Mouse (Mus musculus) neural tube, embryonic 12.5 days (tissue): ENCODE results near the gene Cpsf4. TPM values are rescaled to one million over a fixed set of nuclear protein-coding genes. Genes with fewer than 3 reads are reported as not detected.
A peak's percentile ranks its signal among the peaks of the same experiment; 100 is the strongest.

Experiments used
- ATAC-seq: fragments of 200-750 bp; cut with Nextera tagmentation; 2 replicates; pipeline ENCODE4 v1.8.0; 2017; ENCODE audit warnings: low read depth, mild to moderate bottlenecking, moderate TSS enrichment, moderate library complexity; ENCODE audit not compliant: low FRiP score
- H3K27ac ChIP-seq: fragments of 300-500 bp; sonication (generic); 2 replicates; pipeline ENCODE4 v1.5.1; 2016
- H3K27me3 ChIP-seq: fragments of 300-500 bp; sonication (generic); replicated peaks from 2 replicates; pipeline ENCODE4 v1.6.1; 2016; ENCODE audit warnings: mild to moderate bottlenecking
- H3K36me3 ChIP-seq: fragments of 300-500 bp; sonication (generic); 2 replicates; pipeline ENCODE4 v1.6.1; 2016; ENCODE audit warnings: mild to moderate bottlenecking
- H3K4me1 ChIP-seq: fragments of 300-500 bp; sonication (generic); 2 replicates; pipeline ENCODE4 v1.6.1; 2016
- H3K4me2 ChIP-seq: fragments of 300-500 bp; sonication (generic); replicated peaks from 2 replicates; pipeline ENCODE4 v1.6.1; 2016; ENCODE audit warnings: mild to moderate bottlenecking
- H3K4me3 ChIP-seq: fragments of 300-500 bp; sonication (generic); 2 replicates; pipeline ENCODE4 v1.5.1; 2016
- H3K9ac ChIP-seq: fragments of 300-500 bp; sonication (generic); 2 replicates; pipeline ENCODE4 v1.6.1; 2016; ENCODE audit warnings: mild to moderate bottlenecking
- H3K9me3 ChIP-seq: fragments of 300-500 bp; sonication (generic); 2 replicates; pipeline ENCODE4 v1.6.1; 2016; ENCODE audit warnings: mild to moderate bottlenecking
- WGBS: fragments of 180-500 bp; shearing (Covaris S2); methylation state at CpG from one replicate; pipeline ENCODE4 v1.1.7; 2016; 5-methylcytosine and 5-hydroxymethylcytosine counted together
- polyA plus RNA-seq: library from polyadenylated mRNA; unstranded; fragments of >200 nt; fragmentation: Nextera tagmentation; extraction: Ambion mirVana; gene quantifications from 2 replicates; pipeline ENCODE4 v1.2.1, GENCODE M21; 2016

The Cpsf4 gene
- polyA plus RNA-seq, 1 experiment from 2014 or later: 58.5 TPM

DNA sequence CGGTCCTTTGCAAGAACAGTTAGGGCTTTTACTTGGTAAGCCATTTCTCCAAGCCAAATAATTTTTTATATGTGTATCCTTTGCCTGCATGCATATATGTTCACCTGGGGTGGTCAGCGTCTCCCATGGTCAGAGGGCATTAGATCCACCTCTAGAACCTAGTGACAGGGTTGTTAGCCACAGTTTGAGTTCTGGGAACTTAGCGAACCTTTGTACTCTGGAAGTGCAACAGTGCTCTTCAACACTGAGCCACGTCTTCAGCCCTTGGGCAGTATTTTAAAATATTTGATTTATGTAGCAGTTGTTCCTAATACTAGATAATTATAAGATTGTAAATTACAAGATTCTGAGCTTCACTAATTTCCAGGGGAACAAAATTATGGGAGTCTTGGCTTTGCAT, 63.6 kb downstream of the Cpsf4 start:
- peaks cover 17% of the 10 kb centered on the region; the same call in 1 of the 2 replicates for H3K4me1 ChIP-seq
- ATAC-seq: no peak

DNA sequence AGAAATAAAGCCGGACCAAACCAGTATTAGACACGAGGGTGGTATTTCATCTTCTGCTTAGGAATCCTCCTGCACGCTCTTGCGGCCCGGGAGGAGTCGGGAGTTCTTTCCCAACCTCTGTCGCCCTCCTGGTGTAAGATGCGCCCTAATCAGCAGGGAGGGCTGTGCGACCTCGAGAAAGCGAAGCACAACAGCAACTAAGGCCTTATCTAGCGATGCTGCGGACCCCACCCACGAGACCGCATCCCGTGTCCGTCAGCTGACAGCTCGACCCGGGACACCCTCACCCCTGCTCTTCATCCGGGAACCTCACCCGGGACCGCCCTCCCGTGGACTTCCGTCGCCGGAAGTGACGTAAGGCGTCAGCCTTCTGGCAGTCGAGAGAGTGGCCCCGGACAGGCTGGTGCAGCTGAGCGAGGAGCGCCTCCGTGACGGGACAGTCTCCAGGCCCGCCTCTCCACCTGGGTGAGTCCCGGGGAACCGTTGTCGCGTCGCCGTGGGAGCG, 64.4 kb downstream of the Cpsf4 start, which contains the start of gene Zfp655:
TSS of gene Zfp655 (plus strand) at position 349 of the 505 bp plus-strand sequence.
- Histone ChIP-seq H3K4me3 (peak within 1 kb of the TSS; percentile 99), H3K4me2 (peak within 1 kb of the TSS; percentile 79), H3K27me3 (no peaks in the 10 kb centered on the region), H3K36me3 (peaks cover 31% of the 10 kb centered on the region), H3K27ac (peak within 1 kb of the TSS; percentile 84), H3K4me1 (peaks cover 17% of the 10 kb centered on the region; the same call in 1 of the 2 replicates), H3K9me3 (no peaks in the 10 kb centered on the region), H3K9ac (peak within 1 kb of the TSS; percentile 98)
- peak; percentile 98 for ATAC-seq
- WGBS: under 1% methylated on average over 42 of the region's 42 CpGs

More for the DNA sequence above, 63.6 kb downstream of the Cpsf4 start:
- Histone ChIP-seq H3K4me3 (no peak overlapping the region), H3K4me2 (peak overlapping the region; percentile 79), H3K9me3 (no peaks in the 10 kb centered on the region), H3K36me3 (peaks cover 24% of the 10 kb centered on the region), H3K27me3 (no peaks in the 10 kb centered on the region), H3K27ac (no peak overlapping the region), H3K9ac (no peak overlapping the region)
- 82% methylated on average over 4 of the region's 4 CpGs for WGBS

Other genes starting within 250 kb of the Cpsf4 start
- gene Smurf1, start 201.4 kb upstream of the Cpsf4 start, polyA plus RNA-seq: 26.5 and 30.2 TPM in 2 replicates
- gene Gm4871, start 134.5 kb upstream of the Cpsf4 start, polyA plus RNA-seq: not detected in 2 replicates
- gene 1700018F24Rik, start 124.2 kb upstream of the Cpsf4 start, polyA plus RNA-seq: not detected in 2 replicates
- gene Arpc1a, start 83.4 kb upstream of the Cpsf4 start, polyA plus RNA-seq: 196 and 198 TPM in 2 replicates
- gene Kpna7, start 83.2 kb upstream of the Cpsf4 start, polyA plus RNA-seq: not detected in 2 replicates
- 94.4 and 101 TPM in 2 replicates for gene Arpc1b, start 53.0 kb upstream of the Cpsf4 start, polyA plus RNA-seq
- gene Pdap1, start 27.0 kb upstream of the Cpsf4 start, polyA plus RNA-seq: 116 and 136 TPM in 2 replicates
- gene Bud31, start 26.9 kb upstream of the Cpsf4 start, polyA plus RNA-seq: 231 and 236 TPM in 2 replicates
- 20.5 and 21.8 TPM in 2 replicates for gene Ptcd1, start 105 bp upstream of the Cpsf4 start, polyA plus RNA-seq
- 538 and 555 TPM in 2 replicates for gene Atp5j2, start 24.8 kb downstream of the Cpsf4 start, polyA plus RNA-seq
- 12.7 and 13.0 TPM in 2 replicates for gene Zkscan14, start 34.7 kb downstream of the Cpsf4 start, polyA plus RNA-seq
- 17.5 and 19.2 TPM in 2 replicates for gene Zkscan5, start 37.3 kb downstream of the Cpsf4 start, polyA plus RNA-seq
- 39.7 and 41.7 TPM in 2 replicates for gene Zfp655, start 64.5 kb downstream of the Cpsf4 start, polyA plus RNA-seq
- gene Zscan25, start 113.3 kb downstream of the Cpsf4 start, polyA plus RNA-seq: 0.57 and 0.91 TPM in 2 replicates
- not detected in 2 replicates for gene Cyp3a57, start 178.1 kb downstream of the Cpsf4 start, polyA plus RNA-seq